Mouse (Mus musculus) liver, postnatal 0 days (tissue): ENCODE results near the gene Atl1.

Source experiments
- CTCF ChIP-seq: sonication (generic); IDR thresholded peaks from 2 replicates; pipeline ENCODE4 v1.5.1; 2016; ENCODE audit warnings: antibody characterized with exemption, low read depth
- EP300 ChIP-seq: IDR thresholded peaks from 2 replicates; pipeline ENCODE4 v1.6.1; 2016; ENCODE audit warnings: antibody characterized with exemption, low read depth, mild to moderate bottlenecking

GRCm38 (mm10) chr12:69998186-69998983 lies 106.0 kb downstream of the Atl1 start:
- TF ChIP-seq CTCF (no peak), EP300 (no peak)
